Mouse (Mus musculus) brain, embryonic 14.5 days (tissue): ENCODE measurements around the gene Rell1. TPM values are rescaled to one million over a fixed set of nuclear protein-coding genes. Genes with fewer than 3 reads are reported as not detected.

Experiments used
- DNase-seq: peaks from one replicate; pipeline ENCODE4 v3.0.0-alpha.2; 2011; ENCODE audit warnings: low read depth
- CTCF ChIP-seq: fragments of 200-500 bp; IDR thresholded peaks from 2 replicates; pipeline ENCODE4 v1.5.1; 2012; ENCODE audit warnings: inconsistent platforms, mild to moderate bottlenecking, moderate library complexity, borderline replicate concordance; ENCODE audit not compliant: insufficient read depth, insufficient read length; ENCODE audit errors: extremely low read depth
- POLR2A ChIP-seq: fragments of 200-500 bp; IDR thresholded peaks from 2 replicates; pipeline ENCODE4 v1.6.1; 2012; ENCODE audit warnings: mild to moderate bottlenecking, inconsistent platforms, borderline replicate concordance; ENCODE audit not compliant: poor library complexity, insufficient read depth, insufficient read length, severe bottlenecking; ENCODE audit errors: extremely low read depth
- polyA plus RNA-seq: library from polyadenylated mRNA; depleted of rRNA; stranded (reverse); fragments of >200 nt; gene quantifications from 2 replicates; pipeline ENCODE4 v1.2.3, GENCODE M21; 2012

The Rell1 gene
- polyA plus RNA-seq, 1 experiment = 8.1 TPM

- peak; percentile 49 for DNase-seq
- no peak for TF ChIP-seq POLR2A
- TF ChIP-seq CTCF = no peak
These were observed 1.0 kb downstream of the Rell1 start for GRCm38 (mm10) chr5:63967591-63968141.

GRCm38 (mm10) chr5:63966379-63966778, 2.3 kb downstream of the Rell1 start:
- no peak for TF ChIP-seq POLR2A
- no peak for TF ChIP-seq CTCF
- DNase-seq = no peak

GRCm38 (mm10) chr5:63965946-63966345, 2.8 kb downstream of the Rell1 start:
- TF ChIP-seq CTCF (no peak), POLR2A (no peak)
- DNase-seq = no peak

DNA sequence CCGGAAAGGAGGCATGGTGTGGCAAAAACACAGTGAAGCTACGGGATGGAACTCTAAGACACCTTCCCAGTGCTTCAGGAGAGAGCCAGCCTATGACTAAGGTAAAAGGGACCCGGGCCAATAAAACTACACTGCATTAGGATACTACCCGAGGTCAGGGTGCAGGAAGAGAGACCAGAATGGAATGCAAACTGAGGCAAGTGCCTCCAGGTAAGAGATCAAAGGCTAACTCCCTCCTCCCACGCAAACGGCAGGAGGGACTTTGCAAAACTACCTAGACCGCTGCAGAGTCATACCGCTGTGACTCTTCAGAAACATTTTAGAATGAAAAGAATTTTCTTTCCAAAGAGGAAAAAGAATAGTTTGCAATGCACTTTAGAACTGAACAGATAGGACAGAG, 4.1 kb downstream of the Rell1 start:
- TF ChIP-seq POLR2A (no peak), CTCF (no peak)
- no peak for DNase-seq

GRCm38 (mm10) chr5:63961726-63962125, 7.0 kb downstream of the Rell1 start:
- DNase-seq = no peak
- TF ChIP-seq POLR2A (no peak), CTCF (no peak)

DNA sequence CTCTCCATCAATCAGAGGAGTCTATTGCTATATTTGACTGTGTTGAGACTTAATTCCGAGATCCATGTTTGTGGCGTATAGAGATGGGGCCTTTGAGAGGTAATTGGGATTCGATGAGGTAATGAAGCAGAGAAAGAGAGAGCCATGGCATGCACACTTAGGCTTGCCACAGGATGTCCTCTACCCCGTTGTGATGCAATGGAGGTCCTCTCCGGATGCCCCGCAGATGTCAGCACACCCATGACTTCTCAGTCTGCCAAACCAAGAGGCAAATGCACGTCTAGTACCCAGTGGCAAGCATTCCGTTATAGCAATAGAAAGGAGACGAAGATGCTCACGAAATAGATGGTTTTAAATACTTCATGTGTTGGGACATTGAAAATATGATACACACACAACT, 8.1 kb downstream of the Rell1 start:
- DNase-seq = no peak
- TF ChIP-seq POLR2A (no peak), CTCF (no peak)

- TF ChIP-seq POLR2A (no peak), CTCF (no peak)
- DNase-seq = no peak
These were observed 9.6 kb downstream of the Rell1 start for GRCm38 (mm10) chr5:63958963-63959708.

DNA sequence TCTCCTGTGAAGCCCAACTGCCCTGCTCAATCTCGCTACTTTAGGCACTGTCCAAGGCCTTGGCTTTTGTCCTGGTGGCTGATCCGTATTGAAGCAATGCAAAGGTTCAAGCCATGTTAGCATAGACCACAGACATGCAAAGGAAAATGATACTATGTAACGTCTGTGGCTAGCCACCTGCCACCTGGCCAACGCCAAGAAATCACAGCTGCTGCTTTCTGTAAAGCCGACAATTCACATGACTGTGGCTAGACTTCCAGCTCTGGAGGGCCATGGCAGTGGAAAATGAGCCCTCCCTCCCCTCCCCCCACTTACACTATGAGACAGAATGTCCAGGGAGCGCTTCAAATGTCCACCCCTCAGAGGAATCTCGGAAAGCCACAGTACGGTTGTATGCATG, 11.1 kb downstream of the Rell1 start:
- peak; percentile 54 for DNase-seq
- no peak for TF ChIP-seq CTCF
- TF ChIP-seq POLR2A = no peak

- DNase-seq = no peak
- TF ChIP-seq POLR2A (no peak), CTCF (no peak)
These were observed 12.3 kb downstream of the Rell1 start for GRCm38 (mm10) chr5:63956411-63956810.

GRCm38 (mm10) chr5:63953401-63954032, 15.2 kb downstream of the Rell1 start:
- no peak for DNase-seq
- TF ChIP-seq CTCF (no peak), POLR2A (no peak)

- TF ChIP-seq CTCF (no peak), POLR2A (no peak)
- no peak for DNase-seq
These were observed 16.7 kb downstream of the Rell1 start for GRCm38 (mm10) chr5:63952039-63952438.

GRCm38 (mm10) chr5:63951421-63951911, 17.2 kb downstream of the Rell1 start:
- DNase-seq = peak; percentile 16
- no peak for TF ChIP-seq POLR2A
- TF ChIP-seq CTCF = no peak

GRCm38 (mm10) chr5:63949195-63949594, 19.5 kb downstream of the Rell1 start:
- peak; percentile 7 for DNase-seq
- no peak for TF ChIP-seq POLR2A
- TF ChIP-seq CTCF = no peak
